Mouse (Mus musculus) liver, adult 2 months (tissue): ENCODE measurements at regions not wholly inside any gene's neighbourhood (a gene's known extent, or its start where the extent isn't known, plus 50 kb on each side); places are given as distances from the start of the nearest gene placed in this dataset.
A peak's percentile ranks its signal among the peaks of the same experiment; 100 is the strongest.

Source experiments
- DNase-seq: peaks from one replicate; pipeline ENCODE4 v3.0.0-alpha.2; 2011; ENCODE audit warnings: low read depth, low spot score; ENCODE audit errors: extremely low read depth
- H3K27ac ChIP-seq: fragments of 200-500 bp; replicated peaks from 2 replicates; pipeline ENCODE4 v1.5.1; 2012; ENCODE audit warnings: low read depth, mild to moderate bottlenecking, control low read depth, inconsistent platforms, low read length; ENCODE audit not compliant: insufficient read depth
- H3K27me3 ChIP-seq: fragments of 200-500 bp; 2 replicates; pipeline ENCODE4 v1.6.1; 2012; ENCODE audit warnings: mild to moderate bottlenecking, moderate library complexity, low read length, inconsistent platforms; ENCODE audit not compliant: control insufficient read depth, insufficient read depth
- H3K36me3 ChIP-seq: fragments of 200-500 bp; 2 replicates; pipeline ENCODE4 v1.6.1; 2012; ENCODE audit warnings: low read length, inconsistent platforms; ENCODE audit not compliant: control insufficient read depth, insufficient read depth
- H3K4me1 ChIP-seq: fragments of 200-500 bp; 2 replicates; pipeline ENCODE4 v1.6.1; 2011; ENCODE audit warnings: low read length; ENCODE audit not compliant: control insufficient read depth, insufficient read depth
- H3K4me3 ChIP-seq: fragments of 200-500 bp; 2 replicates; pipeline ENCODE4 v1.5.1; 2011; ENCODE audit warnings: low read depth, mild to moderate bottlenecking, control low read depth, low read length, moderate library complexity; ENCODE audit not compliant: insufficient read depth
- H3K79me2 ChIP-seq: fragments of 200-500 bp; 2 replicates; pipeline ENCODE4 v1.6.1; 2012; ENCODE audit warnings: inconsistent platforms, mild to moderate bottlenecking, low read length, moderate library complexity; ENCODE audit not compliant: control insufficient read depth, insufficient read depth
- H3K9ac ChIP-seq: fragments of 200-500 bp; 2 replicates; pipeline ENCODE4 v1.6.1; 2012; ENCODE audit warnings: low read depth, mild to moderate bottlenecking, control low read depth, inconsistent platforms, low read length
- CTCF ChIP-seq: fragments of 200-500 bp; IDR thresholded peaks from 2 replicates; pipeline ENCODE4 v1.5.1; 2011; ENCODE audit warnings: low read depth, low read length, control low read depth
- POLR2A ChIP-seq: fragments of 200-500 bp; IDR thresholded peaks from 2 replicates; pipeline ENCODE4 v1.6.1; 2011; ENCODE audit warnings: low read length, control low read depth; ENCODE audit not compliant: insufficient read depth; ENCODE audit errors: extremely low read depth
- WGBS: fragments of 180-500 bp; shearing (Covaris S2); methylation state at CpG from one replicate; pipeline ENCODE4 v1.1.7; 2018; 5-methylcytosine and 5-hydroxymethylcytosine counted together

DNA sequence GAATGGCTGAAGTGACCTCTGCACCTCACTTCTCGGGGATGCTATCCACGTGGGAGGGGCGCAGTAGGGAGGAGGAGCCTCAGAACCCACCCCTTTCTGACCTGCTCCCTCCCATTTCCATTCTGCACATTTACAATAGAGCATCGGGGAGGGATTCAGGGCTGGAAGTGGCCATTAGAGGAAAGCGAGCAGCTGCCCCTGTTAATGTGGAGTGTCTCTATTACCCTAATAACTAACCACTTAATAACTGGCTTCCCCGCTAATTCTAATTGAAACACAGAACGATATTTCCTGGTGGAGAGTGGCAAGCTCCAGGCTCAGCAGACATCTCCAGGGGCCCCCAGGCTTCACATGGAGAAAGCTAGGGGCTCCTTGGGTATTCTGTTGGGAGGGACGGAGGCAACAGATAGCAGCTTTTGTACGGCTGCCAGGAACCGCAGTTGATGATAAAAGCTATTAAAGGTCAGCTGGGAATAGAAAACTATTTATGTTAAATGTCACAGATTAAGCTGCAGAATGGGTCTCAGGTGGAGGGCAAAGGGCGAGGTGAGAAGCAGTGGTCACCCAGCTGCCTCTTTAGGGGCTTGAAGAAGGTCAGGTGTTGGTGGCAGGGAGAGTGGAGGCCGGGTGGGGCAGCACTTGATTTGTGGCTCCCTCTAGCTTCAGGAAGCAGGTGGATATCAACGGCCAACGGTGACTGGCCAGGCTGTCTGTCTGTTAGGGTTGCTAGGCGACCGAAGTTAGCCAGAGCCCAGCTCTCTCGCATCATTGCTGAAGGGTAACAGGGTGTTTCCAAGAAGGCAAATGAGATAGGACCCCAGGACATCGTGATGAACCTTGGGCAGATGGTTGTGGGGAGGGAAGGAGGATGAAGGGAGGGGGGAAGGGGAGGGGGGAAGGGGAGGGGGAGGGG is 118.4 kb upstream of the Sdk2 start:
- Histone ChIP-seq H3K9ac (no peak overlapping the region), H3K27me3 (no peaks in the 10 kb centered on the region), H3K27ac (no peak overlapping the region), H3K36me3 (no peaks in the 10 kb centered on the region), H3K4me1 (no peaks in the 10 kb centered on the region), H3K79me2 (no peaks in the 10 kb centered on the region), H3K4me3 (no peak overlapping the region)
- 54% methylated on average over 18 of the region's 18 CpGs for WGBS
- TF ChIP-seq POLR2A: no peak
- TF ChIP-seq CTCF: no peak
- DNase-seq: no peak

DNA sequence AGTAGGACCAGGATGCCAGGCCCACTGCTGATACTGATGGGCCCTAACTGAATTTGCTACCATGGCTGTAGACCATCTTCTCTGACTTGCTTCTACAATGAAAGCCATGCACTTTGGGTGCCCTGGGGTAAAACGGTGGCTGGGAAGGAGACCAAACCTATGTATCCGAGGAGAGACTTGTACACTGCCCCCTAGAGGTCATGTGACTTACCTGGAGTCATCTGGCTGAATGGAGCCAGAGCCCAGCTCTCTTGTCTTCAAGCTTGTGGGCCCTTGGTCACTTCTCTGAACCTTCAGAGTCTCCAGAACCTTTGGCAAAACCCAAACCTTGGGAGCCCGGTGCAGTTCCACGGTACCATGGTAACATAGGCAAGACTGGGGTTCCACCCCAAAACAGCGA is 117.6 kb upstream of the Sdk2 start:
- Histone ChIP-seq H3K4me1 (no peaks in the 10 kb centered on the region), H3K36me3 (no peaks in the 10 kb centered on the region)
- WGBS: 76% methylated on average over 5 of the region's 5 CpGs

DNA sequence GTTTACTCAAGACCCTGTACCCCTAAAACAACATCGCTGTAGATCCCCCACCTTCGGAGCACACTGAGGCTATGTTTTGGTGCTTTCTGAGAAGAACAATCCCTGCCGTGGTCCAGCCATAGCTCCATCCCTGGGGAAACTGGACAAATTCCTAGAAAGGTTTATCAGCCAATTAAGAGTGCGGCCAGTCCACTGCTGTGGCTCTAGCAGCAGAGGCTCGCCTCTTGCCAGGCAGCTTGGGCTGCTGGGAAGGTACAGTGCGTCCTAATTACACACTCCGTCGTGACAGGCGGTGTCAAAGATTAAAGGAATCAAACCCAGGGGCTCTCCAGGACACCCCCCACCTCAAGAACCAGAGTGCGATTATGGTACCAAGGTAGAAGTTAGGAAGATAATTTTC is 116.4 kb upstream of the Sdk2 start:
- DNase-seq: no peak
- no peaks in the 10 kb centered on the region for H3K36me3 ChIP-seq
- WGBS: 82% methylated on average over 10 of the region's 10 CpGs
- no peak overlapping the region for H3K27ac ChIP-seq
- no peak overlapping the region for H3K9ac ChIP-seq
- no peak for TF ChIP-seq CTCF
- TF ChIP-seq POLR2A: no peak
- no peak overlapping the region for H3K4me3 ChIP-seq
- no peaks in the 10 kb centered on the region for H3K27me3 ChIP-seq
- no peaks in the 10 kb centered on the region for H3K79me2 ChIP-seq
- H3K4me1 ChIP-seq: no peaks in the 10 kb centered on the region

More for the DNA sequence above, 117.6 kb upstream of the Sdk2 start:
- Histone ChIP-seq H3K4me3 (no peak overlapping the region), H3K9ac (no peak overlapping the region), H3K27me3 (no peaks in the 10 kb centered on the region), H3K27ac (no peak overlapping the region), H3K79me2 (no peaks in the 10 kb centered on the region)
- DNase-seq: peak; percentile 5
- no peak for TF ChIP-seq POLR2A
- peak; percentile 10; the same call in 1 of the 2 replicates for TF ChIP-seq CTCF

DNA sequence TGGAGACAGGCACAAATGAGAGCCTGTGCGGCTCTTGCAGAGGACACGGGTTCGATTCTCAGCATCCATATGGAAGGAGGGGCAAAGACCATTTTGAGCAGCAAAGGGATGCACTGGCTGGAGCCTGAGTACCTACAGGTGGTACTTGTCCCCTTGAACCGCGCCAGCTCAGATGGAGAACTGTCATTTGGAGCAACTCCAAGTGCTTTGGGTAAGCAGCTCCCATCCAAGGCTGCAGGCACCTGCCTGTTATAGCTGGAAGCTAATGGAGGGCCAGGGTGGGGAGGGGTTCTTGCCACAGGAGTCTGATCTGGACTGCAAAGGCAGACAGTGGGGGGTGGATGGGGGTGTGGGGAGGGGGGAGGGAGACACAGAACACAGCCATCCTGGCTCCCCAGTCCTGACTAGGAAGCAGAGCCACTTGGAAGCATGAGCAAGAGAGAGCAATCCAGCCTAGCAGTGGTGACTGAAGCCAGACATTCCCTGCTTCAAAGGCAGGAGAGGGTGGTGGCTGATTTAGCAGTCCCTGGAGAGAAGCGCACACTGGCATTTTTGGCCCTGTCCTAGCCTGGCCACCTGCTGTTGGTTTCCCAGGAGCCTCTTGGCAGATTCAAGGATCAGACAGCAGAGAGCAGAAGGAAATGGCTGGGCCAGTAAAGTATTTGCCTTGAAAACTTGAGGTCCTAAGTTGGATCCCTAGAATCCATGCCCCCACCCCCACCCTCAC is 112.1 kb upstream of the Sdk2 start:
- TF ChIP-seq CTCF (no peak), POLR2A (no peak)
- WGBS: 71% methylated on average over 6 of the region's 6 CpGs
- no peak for DNase-seq

DNA sequence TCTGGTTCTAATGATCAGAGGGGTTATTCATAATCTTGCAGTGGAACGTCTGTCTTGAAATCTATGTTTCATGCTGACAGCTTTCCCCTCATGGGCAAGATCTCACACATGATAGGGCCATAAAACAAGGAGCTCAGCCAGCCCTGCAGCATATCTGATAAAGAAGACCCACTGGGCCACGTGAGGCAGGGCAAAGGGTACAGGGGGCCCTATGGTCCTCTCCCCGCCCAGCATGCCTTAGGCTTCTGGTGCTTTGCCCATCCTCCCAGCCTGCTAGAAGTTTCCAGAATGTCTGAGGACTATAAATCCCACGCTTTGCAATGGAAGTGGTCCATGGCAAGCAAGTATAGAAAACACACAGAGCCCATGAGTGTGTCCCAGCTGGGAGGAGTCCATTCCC is 110.9 kb upstream of the Sdk2 start:
- Histone ChIP-seq H3K36me3 (no peaks in the 10 kb centered on the region), H3K4me3 (no peak overlapping the region), H3K27ac (no peak overlapping the region), H3K79me2 (no peaks in the 10 kb centered on the region), H3K9ac (no peak overlapping the region), H3K4me1 (peaks cover 3% of the 10 kb centered on the region; the same call in 1 of the 2 replicates), H3K27me3 (no peaks in the 10 kb centered on the region)
- TF ChIP-seq POLR2A: no peak
- TF ChIP-seq CTCF: no peak
- no peak for DNase-seq
- WGBS: 78% methylated on average over 4 of the region's 4 CpGs

More for the DNA sequence above, 112.1 kb upstream of the Sdk2 start:
- Histone ChIP-seq H3K36me3 (no peaks in the 10 kb centered on the region), H3K27me3 (no peaks in the 10 kb centered on the region), H3K79me2 (no peaks in the 10 kb centered on the region), H3K9ac (no peak overlapping the region), H3K27ac (no peak overlapping the region), H3K4me1 (peaks cover 3% of the 10 kb centered on the region; the same call in 1 of the 2 replicates), H3K4me3 (no peak overlapping the region)
